Mouse (Mus musculus) hindbrain, embryonic 16.5 days (tissue): ENCODE data around the gene Gramd1b. TPM values are rescaled to one million over a fixed set of nuclear protein-coding genes. Genes with fewer than 3 reads are reported as not detected.

Experiments
- ATAC-seq: fragments of 200-750 bp; cut with Nextera tagmentation; 2 replicates; pipeline ENCODE4 v1.8.0; 2017; ENCODE audit warnings: moderate TSS enrichment, moderate library complexity
- H3K27ac ChIP-seq: fragments of 300-500 bp; sonication (generic); 2 replicates; pipeline ENCODE4 v1.5.1; 2014; ENCODE audit warnings: low read depth, mild to moderate bottlenecking, control low read depth, low read length, moderate library complexity
- H3K27me3 ChIP-seq: fragments of 300-500 bp; sonication (generic); replicated peaks from 2 replicates; pipeline ENCODE4 v1.6.1; 2014; ENCODE audit warnings: low read length; ENCODE audit not compliant: control insufficient read depth, insufficient read depth
- H3K36me3 ChIP-seq: fragments of 300-500 bp; sonication (generic); 2 replicates; pipeline ENCODE4 v1.6.1; 2014; ENCODE audit warnings: mild to moderate bottlenecking, low read length, moderate library complexity, mixed read lengths; ENCODE audit not compliant: control insufficient read depth, insufficient read depth
- H3K4me1 ChIP-seq: fragments of 300-500 bp; sonication (generic); 2 replicates; pipeline ENCODE4 v1.6.1; 2014; ENCODE audit warnings: low read depth, low read length; ENCODE audit not compliant: control insufficient read depth, insufficient read depth
- H3K4me2 ChIP-seq: fragments of 300-500 bp; sonication (generic); 2 replicates; pipeline ENCODE4 v1.6.1; 2014; ENCODE audit warnings: mild to moderate bottlenecking, low read length, control low read depth, moderate library complexity
- H3K4me3 ChIP-seq: fragments of 300-500 bp; sonication (generic); 2 replicates; pipeline ENCODE4 v1.5.1; 2014; ENCODE audit warnings: mild to moderate bottlenecking, low read length, control low read depth, moderate library complexity
- H3K9ac ChIP-seq: fragments of 300-500 bp; sonication (generic); 2 replicates; pipeline ENCODE4 v1.6.1; 2014; ENCODE audit warnings: low read depth, mild to moderate bottlenecking, control low read depth, low read length, moderate library complexity
- H3K9me3 ChIP-seq: fragments of 300-500 bp; sonication (generic); 2 replicates; pipeline ENCODE4 v1.6.1; 2014; ENCODE audit warnings: mild to moderate bottlenecking, low read length, moderate library complexity; ENCODE audit not compliant: control insufficient read depth
- WGBS: fragments of 180-500 bp; shearing (Covaris S2); extraction: QIAGEN DNeasy Blood & Tissue Kit; methylation state at CpG from one replicate; pipeline ENCODE4 v1.1.7; 2014; 5-methylcytosine and 5-hydroxymethylcytosine counted together
- polyA plus RNA-seq: library from polyadenylated mRNA; unstranded; fragments of >200 nt; fragmentation: Nextera tagmentation; extraction: Ambion mirVana; gene quantifications from 2 replicates; pipeline ENCODE4 v1.2.1, GENCODE M21; 2015

Gene Gramd1b
- polyA plus RNA-seq = 17.0 and 18.5 TPM in 2 replicates

GRCm38 (mm10) chr9:40531027-40531621, at the start of gene Gramd1b:
TSS of gene Gramd1b (minus strand) at chr9:40531383.
- Histone ChIP-seq H3K9ac (peak within 1 kb of the TSS; percentile 73), H3K36me3 (no peaks in the 10 kb centered on the region), H3K4me3 (peak within 1 kb of the TSS; percentile 63), H3K9me3 (no peaks in the 10 kb centered on the region), H3K27ac (no peak within 1 kb of the TSS), H3K27me3 (no peaks in the 10 kb centered on the region), H3K4me2 (peak within 1 kb of the TSS; percentile 92), H3K4me1 (peaks cover 10% of the 10 kb centered on the region)
- WGBS = under 1% methylated on average over 33 of the region's 40 CpGs
- ATAC-seq = peak; percentile 83

GRCm38 (mm10) chr9:40578726-40579625, 47.8 kb upstream of the Gramd1b start:
- Histone ChIP-seq H3K9ac (no peak overlapping the region), H3K4me3 (no peak overlapping the region), H3K4me2 (no peak overlapping the region), H3K36me3 (no peaks in the 10 kb centered on the region), H3K27ac (peak overlapping the region; percentile 8), H3K4me1 (peaks cover 2% of the 10 kb centered on the region), H3K9me3 (no peaks in the 10 kb centered on the region), H3K27me3 (no peaks in the 10 kb centered on the region)
- ATAC-seq = peak; percentile 57; the same call in 1 of the 2 replicates
- 67% methylated on average over 11 of the region's 11 CpGs for WGBS

- H3K36me3 ChIP-seq = no peaks in the 10 kb centered on the region
These were observed 45.9 kb upstream of the Gramd1b start for GRCm38 (mm10) chr9:40577132-40577531.

GRCm38 (mm10) chr9:40575053-40575985, 44.1 kb upstream of the Gramd1b start:
- ATAC-seq = peak; percentile 37; the same call in 1 of the 2 replicates
- no peaks in the 10 kb centered on the region for H3K27me3 ChIP-seq
- H3K9ac ChIP-seq = no peak overlapping the region
- peak overlapping the region; percentile 46; the same call in 1 of the 2 replicates for H3K27ac ChIP-seq
- H3K4me3 ChIP-seq = no peak overlapping the region
- peaks cover 2% of the 10 kb centered on the region for H3K4me1 ChIP-seq
- WGBS = 63% methylated on average over 14 of the region's 14 CpGs
- H3K9me3 ChIP-seq = no peaks in the 10 kb centered on the region
- no peak overlapping the region for H3K4me2 ChIP-seq
- no peaks in the 10 kb centered on the region for H3K36me3 ChIP-seq

More at GRCm38 (mm10) chr9:40577132-40577531, 45.9 kb upstream of the Gramd1b start:
- H3K4me3 ChIP-seq = no peak overlapping the region
- no peak overlapping the region for H3K27ac ChIP-seq
- no peak overlapping the region for H3K9ac ChIP-seq
- no peaks in the 10 kb centered on the region for H3K27me3 ChIP-seq
- WGBS = 82% methylated on average over 7 of the region's 7 CpGs
- no peaks in the 10 kb centered on the region for H3K9me3 ChIP-seq
- no peak for ATAC-seq
- H3K4me2 ChIP-seq = no peak overlapping the region
- H3K4me1 ChIP-seq = peaks cover 2% of the 10 kb centered on the region

GRCm38 (mm10) chr9:40571280-40571679, 40.1 kb upstream of the Gramd1b start:
- H3K27me3 ChIP-seq = no peaks in the 10 kb centered on the region
- no peaks in the 10 kb centered on the region for H3K9me3 ChIP-seq
- H3K9ac ChIP-seq = no peak overlapping the region
- no peaks in the 10 kb centered on the region for H3K36me3 ChIP-seq
- H3K4me3 ChIP-seq = no peak overlapping the region
- no peak overlapping the region for H3K27ac ChIP-seq
- peaks cover 2% of the 10 kb centered on the region for H3K4me1 ChIP-seq
- H3K4me2 ChIP-seq = no peak overlapping the region
- ATAC-seq = no peak
- WGBS = 58% methylated on average over 2 of the region's 2 CpGs

- 75% methylated on average over 8 of the region's 8 CpGs for WGBS
- no peaks in the 10 kb centered on the region for H3K27me3 ChIP-seq
- H3K27ac ChIP-seq = no peak overlapping the region
- H3K36me3 ChIP-seq = no peaks in the 10 kb centered on the region
- no peak overlapping the region for H3K4me2 ChIP-seq
- peak; percentile 27; the same call in 1 of the 2 replicates for ATAC-seq
- H3K4me1 ChIP-seq = no peaks in the 10 kb centered on the region
- no peaks in the 10 kb centered on the region for H3K9me3 ChIP-seq
- no peak overlapping the region for H3K9ac ChIP-seq
- H3K4me3 ChIP-seq = no peak overlapping the region
These were observed 36.9 kb upstream of the Gramd1b start for GRCm38 (mm10) chr9:40568070-40568469.

GRCm38 (mm10) chr9:40563750-40564149, 32.6 kb upstream of the Gramd1b start:
- Histone ChIP-seq H3K4me3 (no peak overlapping the region), H3K36me3 (no peaks in the 10 kb centered on the region), H3K9me3 (no peaks in the 10 kb centered on the region), H3K27me3 (no peaks in the 10 kb centered on the region), H3K4me1 (no peaks in the 10 kb centered on the region), H3K9ac (no peak overlapping the region), H3K27ac (no peak overlapping the region), H3K4me2 (no peak overlapping the region)
- no peak for ATAC-seq

GRCm38 (mm10) chr9:40559646-40560045, 28.5 kb upstream of the Gramd1b start:
- Histone ChIP-seq H3K27me3 (no peaks in the 10 kb centered on the region), H3K36me3 (no peaks in the 10 kb centered on the region), H3K27ac (no peak overlapping the region), H3K9ac (no peak overlapping the region), H3K4me1 (no peaks in the 10 kb centered on the region), H3K4me3 (no peak overlapping the region), H3K9me3 (no peaks in the 10 kb centered on the region), H3K4me2 (no peak overlapping the region)
- WGBS = 82% methylated on average over 7 of the region's 7 CpGs
- ATAC-seq = no peak
